Mouse (Mus musculus): ENCODE measurements around the gene Smyd3.

- no peak for TF ChIP-seq CTCF (IDR thresholded peaks at IDR 0.05; ENCODE audit: low read depth, low read length)
- no peak for TF ChIP-seq POLR2A (IDR thresholded peaks at IDR 0.05; ENCODE audit: extremely low read depth, insufficient read depth, low read length)
These were observed 333.2 kb downstream of the Smyd3 start for GRCm38 (mm10) chr1:179184631-179185030.

Data from liver, adult 2 months (tissue).